Mouse (Mus musculus) ZHBTc4 (cell line): ENCODE measurements around the gene Ciao1.
"Not testable (repeated sequence)": the region's sequence is repeated elsewhere in the genome, so short reads cannot be mapped to it uniquely, and the experiment has no call there.

Experiments used
- DNase-seq: peaks from one replicate; pipeline ENCODE4 v3.0.0-alpha.2; 2011; ENCODE audit warnings: low read depth, low spot score

The Ciao1 gene

GRCm38 (mm10) chr2:127247592-127248333 lies at the start of gene Ciao1, which contains the start of gene Tmem127:
Gene Ciao1, minus strand, starts transcription at chr2:127247816.
Gene Tmem127, plus strand, starts transcription at chr2:127247908.
- peak; percentile 100 for DNase-seq

- no peak for DNase-seq
Measured at GRCm38 (mm10) chr2:127297001-127297805, 49.6 kb upstream of the Ciao1 start.

DNA sequence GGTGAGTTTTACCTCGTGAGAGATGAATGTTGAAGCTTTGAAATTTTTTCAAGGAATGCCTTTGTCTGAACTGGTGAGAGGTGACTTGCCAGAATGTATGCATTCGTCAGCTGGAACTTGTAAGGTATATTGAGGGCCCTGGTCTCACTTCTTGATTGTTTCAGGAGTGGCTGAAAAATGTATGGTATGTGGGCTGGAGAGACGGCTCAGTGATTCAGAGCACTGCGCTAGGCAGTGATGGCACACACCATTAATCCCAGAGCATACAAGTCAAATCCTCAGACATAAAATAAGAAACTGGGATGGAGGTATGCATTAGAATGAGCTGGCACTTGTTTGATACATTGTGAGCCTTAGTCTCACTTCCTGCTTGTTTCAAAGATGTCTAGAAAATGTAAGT lies 44.6 kb upstream of the Ciao1 start:
- DNase-seq, result no peak

DNA sequence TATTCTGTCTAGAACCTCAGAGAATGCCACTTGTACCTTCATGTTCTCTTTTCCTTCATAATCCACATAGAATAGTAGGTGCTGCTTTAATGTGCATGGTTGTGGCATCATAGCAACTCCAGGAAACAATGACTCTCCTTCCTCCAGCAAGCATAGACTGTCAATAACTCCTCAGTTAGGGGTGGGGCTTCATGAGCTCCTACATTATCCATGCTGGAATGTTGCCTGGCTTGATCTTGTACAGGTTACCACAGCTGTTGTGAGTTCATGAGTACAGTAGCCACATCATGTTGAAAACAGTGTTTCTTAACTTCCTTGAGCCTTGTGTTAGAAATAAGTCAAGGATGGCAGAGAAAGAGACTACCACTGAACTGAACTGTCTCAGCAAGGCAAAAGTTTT lies 30.5 kb upstream of the Ciao1 start:
- DNase-seq, result no peak

GRCm38 (mm10) chr2:127275551-127276320 lies 28.1 kb upstream of the Ciao1 start:
- no peak for DNase-seq

DNA sequence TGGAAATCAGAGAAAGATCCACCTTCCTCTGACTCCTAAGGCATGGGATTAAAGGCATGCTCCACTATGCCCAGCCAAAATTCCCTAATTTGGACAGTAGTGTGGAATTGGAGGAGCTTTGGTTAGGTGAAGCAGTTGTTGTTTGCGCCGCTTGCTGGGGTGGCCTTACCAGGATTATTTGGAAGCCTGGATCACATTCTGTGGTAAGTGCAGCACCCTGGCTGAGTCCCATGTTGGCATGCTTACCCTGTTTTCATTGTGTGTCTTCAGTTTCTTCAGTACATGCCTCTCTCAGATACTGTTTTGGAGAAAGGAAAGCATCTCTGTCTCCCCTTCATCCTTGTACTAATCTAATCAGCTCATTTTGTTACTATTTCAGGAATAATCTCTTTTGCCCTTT lies 27.0 kb upstream of the Ciao1 start:
- DNase-seq, result no peak

DNA sequence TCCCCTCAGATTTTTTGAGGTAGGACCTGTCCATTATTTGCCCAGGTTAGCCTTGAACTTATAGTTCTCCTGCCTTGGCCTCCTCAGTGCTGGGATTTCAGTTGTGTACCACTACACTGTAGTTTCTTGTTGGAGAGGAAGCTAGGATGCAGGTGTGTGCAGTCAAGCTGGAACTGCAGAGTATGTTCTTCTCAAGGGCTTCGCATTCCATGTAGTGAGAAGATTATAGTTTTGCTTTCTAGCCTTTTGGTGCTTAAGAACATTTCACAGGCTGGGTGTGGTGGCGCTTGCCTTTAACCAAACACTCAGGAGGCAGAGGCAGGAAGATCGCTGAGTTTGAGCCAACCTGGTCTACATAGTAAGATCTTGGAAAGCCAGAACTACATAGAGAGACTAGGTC lies 25.2 kb upstream of the Ciao1 start:
- no peak for DNase-seq

DNA sequence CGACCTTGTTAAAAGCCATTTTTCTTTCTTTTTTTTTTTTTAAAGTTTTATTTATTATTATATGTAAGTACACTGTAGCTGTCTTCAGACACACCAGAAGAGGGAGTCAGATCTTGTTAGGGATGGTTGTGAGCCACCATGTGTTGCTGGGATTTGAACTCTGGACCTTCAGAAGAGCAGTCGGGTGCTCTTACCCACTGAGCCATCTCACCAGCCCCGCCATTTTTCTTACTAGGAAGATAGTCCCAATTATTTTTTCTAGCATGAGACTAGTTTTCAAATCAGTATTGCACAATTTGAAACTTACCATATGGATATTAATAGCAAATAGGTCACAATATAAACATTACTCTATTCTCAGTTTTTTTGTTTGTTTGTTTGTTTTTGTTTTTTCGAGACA lies 24.4 kb upstream of the Ciao1 start:
- not testable (repeated sequence) for DNase-seq

GRCm38 (mm10) chr2:127271042-127271515 lies 23.5 kb upstream of the Ciao1 start:
- DNase-seq, result no peak

DNA sequence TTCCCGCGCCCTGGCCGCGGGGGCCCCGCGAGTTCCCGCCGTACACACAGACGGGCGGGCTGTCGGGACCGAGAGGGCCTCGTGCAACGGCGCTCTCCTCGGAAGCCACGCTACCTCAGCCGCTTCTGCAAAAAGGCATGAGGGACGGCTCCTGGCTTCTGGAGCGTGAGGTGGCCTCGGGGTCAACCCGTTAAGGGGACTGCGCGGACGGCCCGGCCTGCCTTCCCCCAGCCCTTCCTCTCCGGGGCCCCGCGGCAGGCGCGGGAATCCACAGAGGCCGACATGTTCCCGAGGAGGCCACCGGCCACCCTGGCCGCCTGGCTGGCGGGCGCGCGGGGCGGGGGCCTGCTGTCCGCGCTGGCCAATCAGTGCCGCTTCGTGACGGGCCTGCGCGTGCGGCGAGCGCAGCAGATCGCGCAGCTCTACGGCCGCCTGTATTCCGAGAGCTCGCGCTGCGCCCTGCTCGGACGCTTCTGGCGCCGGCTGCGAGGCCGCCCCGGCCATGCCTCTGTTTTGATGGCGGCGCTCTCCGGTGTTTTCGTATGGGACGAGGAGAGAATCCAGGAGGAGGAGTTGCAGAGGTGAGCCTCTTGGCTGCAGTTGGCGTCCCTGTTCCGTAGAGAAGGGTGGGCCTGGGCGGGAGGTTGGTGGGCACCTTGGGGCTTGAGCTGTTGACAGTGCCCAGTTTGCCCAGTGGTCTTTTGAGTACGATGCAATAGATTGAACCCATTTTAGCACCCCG lies 22.9 kb upstream of the Ciao1 start:
- DNase-seq, result peak; percentile 88

GRCm38 (mm10) chr2:127269491-127270299 lies 22.1 kb upstream of the Ciao1 start, which contains the start of gene Stard7:
Gene Stard7, plus strand, starts transcription at chr2:127270218.
- DNase-seq, result peak; percentile 98

DNA sequence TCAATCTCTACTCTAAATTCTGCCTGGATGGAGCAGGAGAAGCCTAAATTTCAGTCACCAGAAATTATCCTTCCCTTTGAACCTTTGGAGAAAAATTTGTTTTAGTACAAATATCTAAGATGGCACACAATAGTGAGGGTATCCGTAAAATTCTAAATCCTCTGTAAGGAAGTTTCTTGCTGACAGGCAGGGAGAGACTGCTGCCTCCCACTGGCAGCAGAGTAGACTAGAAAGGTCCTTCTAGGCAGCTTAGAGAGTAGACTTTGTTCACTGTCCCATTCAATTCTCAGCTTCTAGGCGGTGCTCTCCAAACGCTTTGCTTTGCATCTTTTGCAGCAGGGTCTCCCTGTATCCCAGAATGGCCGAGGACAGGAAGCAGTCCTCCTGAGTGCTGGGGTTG lies 20.2 kb upstream of the Ciao1 start:
- peak; percentile 20 for DNase-seq

GRCm38 (mm10) chr2:127262480-127262879 lies 14.9 kb upstream of the Ciao1 start:
- no peak for DNase-seq

DNA sequence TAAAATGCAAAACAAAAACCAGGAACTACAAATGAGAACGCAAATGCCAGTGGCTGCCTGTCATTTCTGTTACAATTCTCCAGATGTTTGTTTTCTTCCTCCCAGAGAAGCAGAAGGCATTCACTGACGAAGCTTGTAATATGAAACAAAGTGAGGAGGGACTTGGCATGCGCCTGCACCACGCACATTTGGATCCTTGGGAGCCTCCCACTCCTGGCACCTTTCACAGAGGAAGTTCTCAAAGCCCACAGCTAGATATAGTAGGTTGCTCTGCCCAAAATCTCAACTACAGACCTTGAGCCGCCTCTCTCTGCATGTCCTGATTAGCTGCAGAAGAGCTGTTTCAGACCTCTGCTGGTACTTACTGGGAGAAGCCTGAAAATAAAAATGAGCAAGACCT lies 11.7 kb upstream of the Ciao1 start:
- no peak for DNase-seq

DNA sequence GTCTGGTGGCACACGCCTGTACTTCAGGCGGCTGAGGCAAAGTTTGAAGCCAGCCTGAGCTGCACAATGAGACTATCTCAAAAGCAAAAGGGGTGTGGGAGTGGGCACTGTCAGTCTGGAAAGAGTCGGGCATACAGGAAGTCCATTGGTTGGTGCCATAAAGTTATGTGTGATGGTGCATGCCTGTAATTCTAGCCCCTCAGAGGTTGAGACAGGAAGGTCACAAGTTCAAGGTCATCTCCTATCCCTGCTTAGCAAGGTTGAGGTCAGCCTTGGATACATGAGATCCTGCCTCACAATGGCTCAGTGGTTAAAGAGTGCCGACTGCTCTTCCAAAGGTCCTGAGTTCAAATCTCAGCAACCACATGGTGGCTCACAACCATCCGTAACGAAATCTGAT lies 7.7 kb upstream of the Ciao1 start:
- DNase-seq, result peak; percentile 46

GRCm38 (mm10) chr2:127254604-127255134 lies 7.1 kb upstream of the Ciao1 start:
- no peak for DNase-seq

- DNase-seq, result no peak
Measured at GRCm38 (mm10) chr2:127252787-127253186, 5.2 kb upstream of the Ciao1 start.

GRCm38 (mm10) chr2:127251880-127252527 lies 4.4 kb upstream of the Ciao1 start:
- DNase-seq, result peak; percentile 34

DNA sequence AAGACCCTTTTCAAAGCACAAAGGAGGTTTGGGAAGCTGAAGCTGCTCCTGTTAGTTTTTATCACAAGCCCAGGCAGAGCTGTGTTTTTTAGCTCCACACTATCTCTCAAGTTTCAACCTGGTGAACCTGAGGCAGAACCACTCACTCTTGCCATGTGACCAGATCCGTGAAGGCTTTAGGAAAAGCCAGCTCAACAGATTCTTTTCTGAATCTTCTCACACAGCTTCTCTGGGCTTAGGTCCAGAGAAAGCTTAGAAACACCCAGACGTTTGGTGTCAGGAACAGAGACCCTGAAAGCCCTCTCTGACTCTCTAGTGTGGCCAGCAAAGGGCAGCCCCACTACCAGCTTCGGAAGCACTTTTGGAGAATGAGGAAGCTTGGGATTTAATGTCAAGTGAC lies 3.8 kb upstream of the Ciao1 start:
- DNase-seq, result no peak
